Mouse (Mus musculus) embryonic facial prominence, embryonic 11.5 days (tissue): ENCODE measurements around the gene Tead1. TPM values are rescaled to one million over a fixed set of nuclear protein-coding genes. Genes with fewer than 3 reads are reported as not detected.

Experiments
- ATAC-seq: fragments of 200-750 bp; cut with Nextera tagmentation; replicated peaks from 2 replicates; pipeline ENCODE4 v1.8.0; 2017; ENCODE audit warnings: low read depth; ENCODE audit not compliant: insufficient number of reproducible peaks, low FRiP score, low TSS enrichment
- DNase-seq: peaks from one replicate; pipeline ENCODE4 v3.0.0-alpha.2; 2015; ENCODE audit warnings: low spot score
- H3K27ac ChIP-seq: fragments of 300-500 bp; sonication (generic); replicated peaks from 2 replicates; pipeline ENCODE4 v1.5.1; 2014; ENCODE audit warnings: mild to moderate bottlenecking, low read depth, low read length, control low read depth
- H3K27me3 ChIP-seq: fragments of 300-500 bp; sonication (generic); 2 replicates; pipeline ENCODE4 v1.6.1; 2014; ENCODE audit warnings: mild to moderate bottlenecking, low read length, moderate library complexity, mixed read lengths; ENCODE audit not compliant: control insufficient read depth, insufficient read depth
- H3K36me3 ChIP-seq: fragments of 300-500 bp; sonication (generic); replicated peaks from 2 replicates; pipeline ENCODE4 v1.6.1; 2014; ENCODE audit warnings: low read depth, mild to moderate bottlenecking, low read length, moderate library complexity, mixed read lengths; ENCODE audit not compliant: control insufficient read depth, insufficient read depth
- H3K4me1 ChIP-seq: fragments of 300-500 bp; sonication (generic); 2 replicates; pipeline ENCODE4 v1.6.1; 2014; ENCODE audit warnings: low read length, mixed read lengths; ENCODE audit not compliant: control insufficient read depth, insufficient read depth
- H3K4me2 ChIP-seq: fragments of 300-500 bp; sonication (generic); 2 replicates; pipeline ENCODE4 v1.6.1; 2014; ENCODE audit warnings: low read depth, mild to moderate bottlenecking, control low read depth, low read length, moderate library complexity
- H3K4me3 ChIP-seq: fragments of 300-500 bp; sonication (generic); 2 replicates; pipeline ENCODE4 v1.5.1; 2014; ENCODE audit warnings: low read depth, low read length, control low read depth
- H3K9ac ChIP-seq: fragments of 300-500 bp; sonication (generic); replicated peaks from 2 replicates; pipeline ENCODE4 v1.6.1; 2014; ENCODE audit warnings: mild to moderate bottlenecking, control low read depth, low read length
- H3K9me3 ChIP-seq: fragments of 300-500 bp; sonication (generic); replicated peaks from 2 replicates; pipeline ENCODE4 v1.6.1; 2016; ENCODE audit warnings: mild to moderate bottlenecking, low read length, inconsistent platforms, mixed read lengths; ENCODE audit not compliant: control insufficient read depth
- WGBS: fragments of 180-500 bp; shearing (Covaris S2); extraction: QIAGEN DNeasy Blood & Tissue Kit; methylation state at CpG from one replicate; pipeline ENCODE4 v1.1.7; 2014; 5-methylcytosine and 5-hydroxymethylcytosine counted together
- polyA plus RNA-seq: library from polyadenylated mRNA; unstranded; fragments of >200 nt; fragmentation: Nextera tagmentation; extraction: Ambion mirVana; gene quantifications from 2 replicates; pipeline ENCODE4 v1.2.1, GENCODE M21; 2014

Gene Tead1
- polyA plus RNA-seq, 1 experiment from 2014 or later = 16.7 TPM

DNA sequence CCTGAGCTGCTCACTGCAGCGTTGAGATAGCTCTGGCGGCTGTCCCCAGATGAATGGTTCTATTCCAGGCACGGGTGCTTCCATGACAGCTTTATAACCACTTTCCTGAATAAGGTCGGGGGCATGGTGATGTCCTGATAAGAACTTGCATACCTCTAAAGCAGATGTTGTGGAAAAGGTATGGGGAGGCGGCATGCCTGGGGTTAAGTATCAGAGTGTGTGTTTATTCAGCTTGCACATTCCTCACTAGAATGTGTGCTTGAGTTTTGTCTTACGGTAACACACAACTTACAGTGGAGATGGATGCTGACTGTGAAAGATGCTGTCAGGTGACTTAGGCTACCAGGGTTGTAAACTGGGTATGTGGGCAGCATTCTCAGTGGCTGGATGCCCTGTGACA, 93.7 kb downstream of the Tead1 start:
- 63% methylated on average over 6 of the region's 6 CpGs for WGBS
- ATAC-seq (no peak), DNase-seq (no peak)
- Histone ChIP-seq H3K9me3 (no peaks in the 10 kb centered on the region), H3K4me1 (peaks cover 5% of the 10 kb centered on the region), H3K4me2 (no peak overlapping the region), H3K27me3 (no peaks in the 10 kb centered on the region), H3K27ac (no peak overlapping the region), H3K9ac (no peak overlapping the region), H3K4me3 (no peak overlapping the region), H3K36me3 (no peaks in the 10 kb centered on the region)

- H3K4me2 ChIP-seq = no peak overlapping the region
- no peak overlapping the region for H3K9ac ChIP-seq
- no peaks in the 10 kb centered on the region for H3K27me3 ChIP-seq
- DNase-seq (no peak), ATAC-seq (no peak)
- peaks cover 5% of the 10 kb centered on the region for H3K4me1 ChIP-seq
- H3K9me3 ChIP-seq = no peaks in the 10 kb centered on the region
- H3K36me3 ChIP-seq = no peaks in the 10 kb centered on the region
- no peak overlapping the region for H3K4me3 ChIP-seq
- H3K27ac ChIP-seq = no peak overlapping the region
- 89% methylated on average over 4 of the region's 4 CpGs for WGBS
Measured at GRCm38 (mm10) chr7:112773601-112774000, 94.5 kb downstream of the Tead1 start.

GRCm38 (mm10) chr7:112775816-112776215, 96.7 kb downstream of the Tead1 start:
- Histone ChIP-seq H3K4me1 (peaks cover 9% of the 10 kb centered on the region), H3K27me3 (no peaks in the 10 kb centered on the region), H3K27ac (no peak overlapping the region), H3K36me3 (no peaks in the 10 kb centered on the region), H3K4me2 (no peak overlapping the region), H3K9ac (no peak overlapping the region), H3K9me3 (no peaks in the 10 kb centered on the region), H3K4me3 (no peak overlapping the region)
- ATAC-seq = no peak
- no peak for DNase-seq
- 34% methylated on average over 5 of the region's 5 CpGs for WGBS

GRCm38 (mm10) chr7:112776670-112777069, 97.6 kb downstream of the Tead1 start:
- 72% methylated on average over 5 of the region's 5 CpGs for WGBS
- Histone ChIP-seq H3K27ac (no peak overlapping the region), H3K27me3 (no peaks in the 10 kb centered on the region), H3K4me3 (no peak overlapping the region), H3K36me3 (no peaks in the 10 kb centered on the region), H3K4me1 (peaks cover 9% of the 10 kb centered on the region), H3K9ac (no peak overlapping the region), H3K9me3 (no peaks in the 10 kb centered on the region), H3K4me2 (no peak overlapping the region)
- ATAC-seq (no peak), DNase-seq (no peak)

GRCm38 (mm10) chr7:112779636-112780035, 100.5 kb downstream of the Tead1 start:
- Histone ChIP-seq H3K9ac (no peak overlapping the region), H3K4me2 (no peak overlapping the region), H3K36me3 (no peaks in the 10 kb centered on the region), H3K27me3 (no peaks in the 10 kb centered on the region), H3K4me3 (no peak overlapping the region), H3K9me3 (no peaks in the 10 kb centered on the region), H3K27ac (0 out of 2 replicates have a peak overlapping the region, but pooled peaks have one; percentile 10), H3K4me1 (peaks cover 9% of the 10 kb centered on the region)
- WGBS = 30% methylated on average over 6 of the region's 6 CpGs
- ATAC-seq (peak; percentile 53), DNase-seq (no peak)

- 76% methylated on average over 6 of the region's 6 CpGs for WGBS
- H3K9me3 ChIP-seq = no peaks in the 10 kb centered on the region
- DNase-seq (no peak), ATAC-seq (no peak)
- H3K36me3 ChIP-seq = no peaks in the 10 kb centered on the region
- H3K27ac ChIP-seq = no peak overlapping the region
- no peak overlapping the region for H3K9ac ChIP-seq
- no peaks in the 10 kb centered on the region for H3K27me3 ChIP-seq
- peaks cover 5% of the 10 kb centered on the region for H3K4me1 ChIP-seq
- no peak overlapping the region for H3K4me2 ChIP-seq
- H3K4me3 ChIP-seq = no peak overlapping the region
Measured at GRCm38 (mm10) chr7:112780910-112781309, 101.8 kb downstream of the Tead1 start.

GRCm38 (mm10) chr7:112781987-112782386, 102.9 kb downstream of the Tead1 start:
- DNase-seq (no peak), ATAC-seq (no peak)
- Histone ChIP-seq H3K9ac (no peak overlapping the region), H3K27ac (no peak overlapping the region), H3K27me3 (no peaks in the 10 kb centered on the region), H3K36me3 (no peaks in the 10 kb centered on the region), H3K4me2 (no peak overlapping the region), H3K4me3 (no peak overlapping the region), H3K9me3 (no peaks in the 10 kb centered on the region), H3K4me1 (peaks cover 9% of the 10 kb centered on the region)
- WGBS = 60% methylated on average over 8 of the region's 8 CpGs

GRCm38 (mm10) chr7:112784278-112784677, 105.2 kb downstream of the Tead1 start:
- no peak for DNase-seq
- Histone ChIP-seq H3K9me3 (no peaks in the 10 kb centered on the region), H3K4me1 (peaks cover 17% of the 10 kb centered on the region), H3K4me3 (no peak overlapping the region), H3K4me2 (no peak overlapping the region), H3K27me3 (no peaks in the 10 kb centered on the region), H3K36me3 (no peaks in the 10 kb centered on the region), H3K9ac (no peak overlapping the region), H3K27ac (no peak overlapping the region)
- WGBS = 87% methylated on average over 3 of the region's 3 CpGs
- no peak for ATAC-seq
